Mouse (Mus musculus): ENCODE results near the gene Mapk12. TPM values are rescaled to one million over a fixed set of nuclear protein-coding genes. Genes with fewer than 3 reads are reported as not detected.

Mapk12 gene
- polyA plus RNA-seq, 1 experiment: not detected

DNA sequence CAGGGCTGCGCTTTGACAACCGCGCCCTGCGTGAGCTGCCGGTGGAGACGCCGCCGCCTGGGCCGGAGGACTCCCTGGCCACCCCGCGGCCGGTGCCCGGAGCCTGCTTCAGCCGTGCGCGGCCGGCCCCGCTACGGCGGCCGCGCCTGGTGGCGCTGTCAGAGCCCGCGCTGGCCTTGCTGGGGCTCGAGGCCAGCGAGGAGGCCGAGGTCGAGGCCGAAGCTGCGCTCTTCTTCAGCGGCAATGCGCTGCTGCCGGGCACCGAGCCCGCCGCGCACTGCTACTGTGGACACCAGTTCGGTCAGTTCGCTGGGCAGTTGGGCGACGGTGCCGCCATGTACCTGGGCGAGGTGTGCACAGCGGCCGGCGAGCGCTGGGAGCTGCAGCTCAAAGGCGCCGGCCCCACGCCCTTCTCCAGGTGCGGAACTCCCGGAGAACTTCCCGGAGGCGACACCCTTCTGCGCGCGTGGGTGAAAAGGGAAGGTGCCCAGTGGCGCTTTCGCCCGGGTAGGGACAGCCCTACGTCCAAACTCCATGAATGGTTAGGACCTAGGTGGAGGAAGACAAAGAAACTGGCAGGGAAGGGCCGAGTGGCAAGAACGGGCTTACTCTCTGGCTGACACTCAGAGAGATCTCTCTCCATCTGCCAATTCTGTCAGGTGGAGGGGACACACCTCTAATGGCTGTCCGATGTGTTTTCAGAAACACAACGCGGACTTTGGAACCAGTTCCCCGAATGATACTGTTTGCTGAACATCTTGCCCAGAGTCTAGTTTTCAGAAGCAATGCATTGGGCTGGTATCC lies 51.1 kb downstream of the Mapk12 start:
- peaks cover 9% of the 10 kb centered on the region for H3K4me1 ChIP-seq (ENCODE audit: control insufficient read depth, insufficient read depth, low read length)
- no peak for TF ChIP-seq POLR2A (IDR thresholded peaks at IDR 0.05; ENCODE audit: borderline replicate concordance, low read depth, low read length)
- no peak for TF ChIP-seq CTCF (IDR thresholded peaks at IDR 0.05; ENCODE audit: low read depth, low read length)
- H3K4me3 ChIP-seq (ENCODE audit: insufficient read depth, low read length): peak overlapping the region; percentile 93
- H3K27ac ChIP-seq (ENCODE audit: insufficient read depth, low read depth, low read length): peak overlapping the region; percentile 57

DNA sequence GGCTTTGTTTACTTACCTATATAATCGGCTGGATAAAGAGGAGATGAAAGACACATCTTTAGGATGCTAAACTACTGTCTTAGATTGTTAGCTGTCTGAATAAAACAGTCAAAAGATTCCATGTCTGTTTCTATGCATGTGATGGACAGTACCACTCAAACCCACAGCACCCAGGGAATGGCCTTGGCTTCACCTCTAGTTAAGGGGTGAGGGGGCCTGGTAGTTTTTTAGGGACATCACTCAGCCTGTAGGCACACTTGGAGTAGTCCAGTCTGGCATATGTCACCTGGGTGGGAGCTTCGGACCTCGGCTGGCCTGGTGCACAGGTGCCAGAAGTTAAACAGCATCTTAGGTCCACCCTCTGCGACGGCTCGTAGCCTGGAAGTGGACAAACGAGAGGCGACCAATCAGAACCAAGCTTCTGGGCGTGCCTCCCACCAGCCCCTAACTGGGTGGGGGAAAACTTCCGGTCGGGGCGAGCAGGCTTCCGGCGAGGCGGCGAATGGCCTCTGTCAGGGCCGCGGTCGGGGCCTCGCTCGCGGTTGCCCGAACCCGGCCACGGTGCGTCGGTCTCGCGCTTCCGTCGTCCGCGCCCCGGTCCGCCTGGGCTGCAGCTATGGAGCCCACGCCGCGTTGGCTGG lies 51.8 kb downstream of the Mapk12 start, which contains the start of gene Selenoo:
TSS of gene Selenoo (plus strand) at position 478 of the 641 bp plus-strand sequence.
- Histone ChIP-seq H3K27ac (ENCODE audit: insufficient read depth, low read depth, low read length) (peak within 1 kb of the TSS; percentile 57), H3K4me3 (ENCODE audit: insufficient read depth, low read length) (peak within 1 kb of the TSS; percentile 93), H3K4me1 (ENCODE audit: control insufficient read depth, insufficient read depth, low read length) (peaks cover 9% of the 10 kb centered on the region)
- TF ChIP-seq CTCF (IDR thresholded peaks at IDR 0.05; ENCODE audit: low read depth, low read length) (no peak), POLR2A (IDR thresholded peaks at IDR 0.05; ENCODE audit: borderline replicate concordance, low read depth, low read length) (no peak)

DNA sequence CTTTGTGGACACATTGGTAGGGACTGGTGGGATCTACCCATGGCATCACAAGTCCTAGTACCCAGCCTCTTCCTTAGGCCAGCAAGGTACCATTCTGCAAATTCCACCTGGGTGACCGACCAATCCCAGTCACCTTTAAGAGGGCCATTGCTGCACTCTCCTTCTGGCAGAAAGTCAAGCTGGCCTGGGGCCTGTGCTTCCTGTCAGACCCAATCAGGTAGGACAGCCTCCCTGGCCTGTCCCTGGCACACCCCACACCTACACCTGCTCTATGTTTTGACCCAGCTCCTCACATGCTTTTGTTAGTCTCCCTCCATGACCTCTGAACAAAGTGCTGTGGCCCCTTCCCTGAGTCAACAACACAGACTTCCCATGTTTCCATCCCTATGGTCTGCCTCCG lies 55.7 kb downstream of the Mapk12 start:
- Histone ChIP-seq H3K27ac (ENCODE audit: insufficient read depth, low read depth, low read length) (no peak overlapping the region), H3K4me1 (ENCODE audit: control insufficient read depth, insufficient read depth, low read length) (peaks cover 7% of the 10 kb centered on the region), H3K4me3 (ENCODE audit: insufficient read depth, low read length) (no peak overlapping the region)
- TF ChIP-seq CTCF (IDR thresholded peaks at IDR 0.05; ENCODE audit: low read depth, low read length) (no peak), POLR2A (IDR thresholded peaks at IDR 0.05; ENCODE audit: borderline replicate concordance, low read depth, low read length) (no peak)

DNA sequence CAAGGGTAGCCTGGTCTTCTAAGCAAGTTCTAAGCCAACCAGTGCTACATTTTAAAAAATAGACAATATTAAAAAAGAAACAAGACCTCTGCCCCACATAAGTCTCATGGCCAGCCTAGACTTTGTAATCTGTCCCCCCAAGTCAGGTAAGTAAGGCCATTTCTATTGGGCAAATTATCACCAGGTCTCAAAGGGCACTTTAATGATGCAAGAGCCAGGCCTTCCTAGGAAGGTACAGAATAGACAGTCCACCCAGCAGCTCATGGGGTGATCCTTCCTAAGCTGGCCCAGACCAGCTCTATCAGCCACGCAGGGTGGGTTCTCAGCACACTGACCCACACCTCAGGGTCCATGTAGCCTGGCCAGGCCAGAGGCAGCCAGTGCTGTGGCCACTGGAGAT lies 56.6 kb downstream of the Mapk12 start:
- Histone ChIP-seq H3K4me3 (ENCODE audit: insufficient read depth, low read length) (no peak overlapping the region), H3K4me1 (ENCODE audit: control insufficient read depth, insufficient read depth, low read length) (peaks cover 9% of the 10 kb centered on the region), H3K27ac (ENCODE audit: insufficient read depth, low read depth, low read length) (no peak overlapping the region)
- TF ChIP-seq POLR2A (IDR thresholded peaks at IDR 0.05; ENCODE audit: borderline replicate concordance, low read depth, low read length): no peak
- no peak for TF ChIP-seq CTCF (IDR thresholded peaks at IDR 0.05; ENCODE audit: low read depth, low read length)

Other genes starting within 250 kb of the Mapk12 start
- not detected in 2 replicates for gene Ttll8, start 186.3 kb downstream of the Mapk12 start, polyA plus RNA-seq (2012; ENCODE audit: insufficient read depth, insufficient read length, missing spikeins)
- gene Mlc1, start 161.7 kb downstream of the Mapk12 start, polyA plus RNA-seq (2012; ENCODE audit: insufficient read depth, insufficient read length, missing spikeins): not detected in 2 replicates
- not detected in 2 replicates for gene Mov10l1, start 157.8 kb downstream of the Mapk12 start, polyA plus RNA-seq (2012; ENCODE audit: insufficient read depth, insufficient read length, missing spikeins)
- gene Panx2, start 81.0 kb downstream of the Mapk12 start, polyA plus RNA-seq (2012; ENCODE audit: insufficient read depth, insufficient read length, missing spikeins): not detected in 2 replicates
- gene Trabd, start 65.6 kb downstream of the Mapk12 start, polyA plus RNA-seq (2012; ENCODE audit: insufficient read depth, insufficient read length, missing spikeins): 27.8 and 33.0 TPM in 2 replicates
- gene Selenoo, start 51.6 kb downstream of the Mapk12 start, polyA plus RNA-seq (2012; ENCODE audit: insufficient read depth, insufficient read length, missing spikeins): 20.7 and 22.9 TPM in 2 replicates
- gene Tubgcp6, start 17.6 kb downstream of the Mapk12 start, polyA plus RNA-seq (2012; ENCODE audit: insufficient read depth, insufficient read length, missing spikeins): 10.4 and 15.4 TPM in 2 replicates
- 13.3 and 16.3 TPM in 2 replicates for gene Hdac10, start 12.0 kb downstream of the Mapk12 start, polyA plus RNA-seq (2012; ENCODE audit: insufficient read depth, insufficient read length, missing spikeins)
- gene Mapk11, start 8.9 kb upstream of the Mapk12 start, polyA plus RNA-seq (2012; ENCODE audit: insufficient read depth, insufficient read length, missing spikeins): 2.2 and 2.7 TPM in 2 replicates
- gene Plxnb2, start 40.1 kb upstream of the Mapk12 start, polyA plus RNA-seq (2012; ENCODE audit: insufficient read depth, insufficient read length, missing spikeins): 432 and 457 TPM in 2 replicates
- 3.4 and 3.8 TPM in 2 replicates for gene Dennd6b, start 55.8 kb upstream of the Mapk12 start, polyA plus RNA-seq (2012; ENCODE audit: insufficient read depth, insufficient read length, missing spikeins)
- 31.6 and 32.7 TPM in 2 replicates for gene Ppp6r2, start 70.8 kb upstream of the Mapk12 start, polyA plus RNA-seq (2012; ENCODE audit: insufficient read depth, insufficient read length, missing spikeins)
- gene Sbf1, start 174.6 kb upstream of the Mapk12 start, polyA plus RNA-seq (2012; ENCODE audit: insufficient read depth, insufficient read length, missing spikeins): 71.1 and 79.8 TPM in 2 replicates
- gene Adm2, start 182.0 kb upstream of the Mapk12 start, polyA plus RNA-seq (2012; ENCODE audit: insufficient read depth, insufficient read length, missing spikeins): not detected in 2 replicates
- not detected in 2 replicates for gene Miox, start 193.7 kb upstream of the Mapk12 start, polyA plus RNA-seq (2012; ENCODE audit: insufficient read depth, insufficient read length, missing spikeins)
- gene Lmf2, start 215.0 kb upstream of the Mapk12 start, polyA plus RNA-seq (2012; ENCODE audit: insufficient read depth, insufficient read length, missing spikeins): 48.1 and 48.9 TPM in 2 replicates
- gene Ncaph2, start 215.0 kb upstream of the Mapk12 start, polyA plus RNA-seq (2012; ENCODE audit: insufficient read depth, insufficient read length, missing spikeins): 140 and 142 TPM in 2 replicates
- 12.5 and 15.3 TPM in 2 replicates for gene Sco2, start 233.1 kb upstream of the Mapk12 start, polyA plus RNA-seq (2012; ENCODE audit: insufficient read depth, insufficient read length, missing spikeins)
- gene Tymp, start 236.3 kb upstream of the Mapk12 start, polyA plus RNA-seq (2012; ENCODE audit: insufficient read depth, insufficient read length, missing spikeins): 0.28 TPM in 1 of 2 replicates, not detected in the other
- gene Odf3b, start 238.6 kb upstream of the Mapk12 start, polyA plus RNA-seq (2012; ENCODE audit: insufficient read depth, insufficient read length, missing spikeins): not detected in 2 replicates
- gene Klhdc7b, start 244.2 kb upstream of the Mapk12 start, polyA plus RNA-seq (2012; ENCODE audit: insufficient read depth, insufficient read length, missing spikeins): not detected in 2 replicates

Data from bone marrow macrophage, adult 2 months (primary cell).